Mouse (Mus musculus) hindbrain, embryonic 16.5 days (tissue): Measurements from ENCODE around the gene Zmynd10. TPM values are rescaled to one million over a fixed set of nuclear protein-coding genes. Genes with fewer than 3 reads are reported as not detected.

Source experiments
- ATAC-seq: fragments of 200-750 bp; cut with Nextera tagmentation; 2 replicates; pipeline ENCODE4 v1.8.0; 2017; ENCODE audit warnings: moderate TSS enrichment, moderate library complexity
- H3K27ac ChIP-seq: fragments of 300-500 bp; sonication (generic); 2 replicates; pipeline ENCODE4 v1.5.1; 2014; ENCODE audit warnings: low read depth, mild to moderate bottlenecking, control low read depth, low read length, moderate library complexity
- H3K27me3 ChIP-seq: fragments of 300-500 bp; sonication (generic); replicated peaks from 2 replicates; pipeline ENCODE4 v1.6.1; 2014; ENCODE audit warnings: low read length; ENCODE audit not compliant: control insufficient read depth, insufficient read depth
- H3K36me3 ChIP-seq: fragments of 300-500 bp; sonication (generic); 2 replicates; pipeline ENCODE4 v1.6.1; 2014; ENCODE audit warnings: mild to moderate bottlenecking, low read length, moderate library complexity, mixed read lengths; ENCODE audit not compliant: control insufficient read depth, insufficient read depth
- H3K4me1 ChIP-seq: fragments of 300-500 bp; sonication (generic); 2 replicates; pipeline ENCODE4 v1.6.1; 2014; ENCODE audit warnings: low read depth, low read length; ENCODE audit not compliant: control insufficient read depth, insufficient read depth
- H3K4me2 ChIP-seq: fragments of 300-500 bp; sonication (generic); 2 replicates; pipeline ENCODE4 v1.6.1; 2014; ENCODE audit warnings: mild to moderate bottlenecking, low read length, control low read depth, moderate library complexity
- H3K4me3 ChIP-seq: fragments of 300-500 bp; sonication (generic); 2 replicates; pipeline ENCODE4 v1.5.1; 2014; ENCODE audit warnings: mild to moderate bottlenecking, low read length, control low read depth, moderate library complexity
- H3K9ac ChIP-seq: fragments of 300-500 bp; sonication (generic); 2 replicates; pipeline ENCODE4 v1.6.1; 2014; ENCODE audit warnings: low read depth, mild to moderate bottlenecking, control low read depth, low read length, moderate library complexity
- H3K9me3 ChIP-seq: fragments of 300-500 bp; sonication (generic); 2 replicates; pipeline ENCODE4 v1.6.1; 2014; ENCODE audit warnings: mild to moderate bottlenecking, low read length, moderate library complexity; ENCODE audit not compliant: control insufficient read depth
- WGBS: fragments of 180-500 bp; shearing (Covaris S2); extraction: QIAGEN DNeasy Blood & Tissue Kit; methylation state at CpG from one replicate; pipeline ENCODE4 v1.1.7; 2014; 5-methylcytosine and 5-hydroxymethylcytosine counted together
- polyA plus RNA-seq: library from polyadenylated mRNA; unstranded; fragments of >200 nt; fragmentation: Nextera tagmentation; extraction: Ambion mirVana; gene quantifications from 2 replicates; pipeline ENCODE4 v1.2.1, GENCODE M21; 2015

Gene Zmynd10
- polyA plus RNA-seq, 1 experiment from 2014 or later: 4.4 TPM

- H3K27ac ChIP-seq: no peak overlapping the region
- no peaks in the 10 kb centered on the region for H3K27me3 ChIP-seq
- whole genome bisulfite sequencing: 89% methylated on average over 14 of the region's 14 CpGs
- ATAC-seq: no peak
- no peak overlapping the region for H3K4me3 ChIP-seq
- peaks cover 3% of the 10 kb centered on the region; the same call in 1 of the 2 replicates for H3K36me3 ChIP-seq
- peaks cover 28% of the 10 kb centered on the region for H3K4me1 ChIP-seq
- H3K4me2 ChIP-seq: no peak overlapping the region
- H3K9me3 ChIP-seq: no peaks in the 10 kb centered on the region
- H3K9ac ChIP-seq: 0 out of 2 replicates have a peak overlapping the region, but pooled peaks have one; percentile 19
Observed at GRCm38 (mm10) chr9:107579023-107579900, 32.2 kb downstream of the Zmynd10 start.

GRCm38 (mm10) chr9:107580501-107581317, 33.6 kb downstream of the Zmynd10 start, which contains the start of gene Hyal3:
Hyal3 (plus strand) TSS chr9:107580818.
- H3K4me1 ChIP-seq: peaks cover 28% of the 10 kb centered on the region

GRCm38 (mm10) chr9:107581584-107581983, 34.5 kb downstream of the Zmynd10 start:
- Histone ChIP-seq H3K4me2 (peak overlapping the region; percentile 87), H3K9ac (no peak overlapping the region; the same call in 1 of the 2 replicates), H3K27ac (no peak overlapping the region), H3K9me3 (no peaks in the 10 kb centered on the region), H3K4me1 (peaks cover 28% of the 10 kb centered on the region), H3K36me3 (no peaks in the 10 kb centered on the region), H3K27me3 (no peaks in the 10 kb centered on the region), H3K4me3 (peak overlapping the region; percentile 71)
- ATAC-seq: no peak
- WGBS: 68% methylated on average over 4 of the region's 4 CpGs

More at GRCm38 (mm10) chr9:107580501-107581317, 33.6 kb downstream of the Zmynd10 start, which contains the start of gene Hyal3:
- H3K27me3 ChIP-seq: no peaks in the 10 kb centered on the region
- ATAC-seq: peak; percentile 81
- peak within 1 kb of the TSS; percentile 77 for H3K9ac ChIP-seq
- H3K9me3 ChIP-seq: no peaks in the 10 kb centered on the region
- H3K4me3 ChIP-seq: peak within 1 kb of the TSS; percentile 71
- peak within 1 kb of the TSS; percentile 85 for H3K27ac ChIP-seq
- WGBS: under 1% methylated on average over 32 of the region's 32 CpGs
- H3K36me3 ChIP-seq: no peaks in the 10 kb centered on the region
- H3K4me2 ChIP-seq: peak within 1 kb of the TSS; percentile 87

GRCm38 (mm10) chr9:107582509-107583062, 35.5 kb downstream of the Zmynd10 start:
- WGBS: 82% methylated on average over 7 of the region's 7 CpGs
- H3K27me3 ChIP-seq: no peaks in the 10 kb centered on the region

GRCm38 (mm10) chr9:107583174-107583573, 36.1 kb downstream of the Zmynd10 start:
- Histone ChIP-seq H3K9me3 (no peaks in the 10 kb centered on the region), H3K9ac (no peak overlapping the region), H3K36me3 (no peaks in the 10 kb centered on the region), H3K4me1 (peaks cover 27% of the 10 kb centered on the region), H3K27me3 (no peaks in the 10 kb centered on the region), H3K4me2 (no peak overlapping the region), H3K27ac (no peak overlapping the region), H3K4me3 (no peak overlapping the region)
- ATAC-seq: no peak
- 92% methylated on average over 14 of the region's 14 CpGs for WGBS

More at GRCm38 (mm10) chr9:107582509-107583062, 35.5 kb downstream of the Zmynd10 start:
- Histone ChIP-seq H3K4me1 (peaks cover 24% of the 10 kb centered on the region), H3K27ac (no peak overlapping the region), H3K36me3 (no peaks in the 10 kb centered on the region), H3K9me3 (no peaks in the 10 kb centered on the region), H3K4me3 (no peak overlapping the region), H3K4me2 (no peak overlapping the region), H3K9ac (no peak overlapping the region)
- ATAC-seq: no peak

- Histone ChIP-seq H3K9me3 (no peaks in the 10 kb centered on the region), H3K27ac (no peak overlapping the region), H3K4me2 (no peak overlapping the region), H3K27me3 (no peaks in the 10 kb centered on the region), H3K4me1 (peaks cover 10% of the 10 kb centered on the region), H3K9ac (no peak overlapping the region), H3K4me3 (no peak overlapping the region), H3K36me3 (peaks cover 12% of the 10 kb centered on the region)
- WGBS: 97% methylated on average over 5 of the region's 5 CpGs
- no peak for ATAC-seq
Observed at GRCm38 (mm10) chr9:107586504-107586903, 39.4 kb downstream of the Zmynd10 start.

GRCm38 (mm10) chr9:107586974-107587832, 40.1 kb downstream of the Zmynd10 start, which contains the start of gene Ifrd2:
Ifrd2 (plus strand) TSS chr9:107587642.
- H3K4me3 ChIP-seq: peak within 1 kb of the TSS; percentile 70
- H3K27ac ChIP-seq: no peak within 1 kb of the TSS
- peaks cover 6% of the 10 kb centered on the region for H3K4me1 ChIP-seq
- no peaks in the 10 kb centered on the region for H3K9me3 ChIP-seq
- 14% methylated on average over 46 of the region's 46 CpGs for WGBS
- H3K9ac ChIP-seq: peak within 1 kb of the TSS; percentile 73
- peak; percentile 98 for ATAC-seq
- no peaks in the 10 kb centered on the region for H3K27me3 ChIP-seq
- peak within 1 kb of the TSS; percentile 71 for H3K4me2 ChIP-seq
- H3K36me3 ChIP-seq: peaks cover 17% of the 10 kb centered on the region
